Mouse (Mus musculus) cerebellum, adult 9-10 months (tissue): ENCODE results near the gene Ifi203.
"Not testable (repeated sequence)": the region's sequence is repeated elsewhere in the genome, so short reads cannot be mapped to it uniquely, and the experiment has no call there.

Experiments
- DNase-seq: peaks from one replicate; pipeline ENCODE4 v3.0.0; 2022

Ifi203 gene

GRCm38 (mm10) chr1:173887026-173887787 lies 55.3 kb downstream of the Ifi203 start:
- not testable (repeated sequence) for DNase-seq

DNA sequence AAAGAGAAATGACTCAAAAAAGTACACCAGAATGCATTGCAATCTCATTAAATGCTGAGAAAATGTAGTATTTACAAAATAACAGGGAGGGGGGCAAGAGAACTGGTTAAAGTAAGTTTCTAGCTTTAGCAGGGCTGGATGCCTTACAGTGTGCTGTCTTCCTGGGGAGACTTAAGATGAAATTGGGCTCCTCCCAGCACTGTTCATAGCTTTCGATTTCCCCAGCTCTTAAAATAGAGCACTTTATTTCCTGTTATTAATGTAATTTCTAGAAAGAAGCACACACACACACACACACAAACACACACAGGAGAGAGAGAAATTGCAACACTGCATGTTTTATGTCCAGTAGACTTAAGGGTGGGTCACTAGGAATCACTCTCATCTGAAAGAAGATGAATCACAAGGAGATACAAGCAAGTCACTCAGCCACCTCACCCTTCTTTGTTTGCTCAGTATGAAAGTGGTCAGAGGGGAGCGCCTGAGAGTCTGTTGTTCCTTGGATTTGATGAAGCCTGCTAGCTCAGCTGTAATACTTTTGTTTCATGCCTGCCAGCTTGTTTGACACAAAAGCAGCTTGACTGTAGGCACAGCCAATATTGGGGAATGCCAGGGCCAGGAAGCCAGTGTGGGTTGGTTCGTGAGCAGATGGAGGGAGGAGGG lies 62.3 kb downstream of the Ifi203 start:
- DNase-seq = not testable (repeated sequence)

- DNase-seq = not testable (repeated sequence)
Observed at GRCm38 (mm10) chr1:173879225-173879987, 63.1 kb downstream of the Ifi203 start.

DNA sequence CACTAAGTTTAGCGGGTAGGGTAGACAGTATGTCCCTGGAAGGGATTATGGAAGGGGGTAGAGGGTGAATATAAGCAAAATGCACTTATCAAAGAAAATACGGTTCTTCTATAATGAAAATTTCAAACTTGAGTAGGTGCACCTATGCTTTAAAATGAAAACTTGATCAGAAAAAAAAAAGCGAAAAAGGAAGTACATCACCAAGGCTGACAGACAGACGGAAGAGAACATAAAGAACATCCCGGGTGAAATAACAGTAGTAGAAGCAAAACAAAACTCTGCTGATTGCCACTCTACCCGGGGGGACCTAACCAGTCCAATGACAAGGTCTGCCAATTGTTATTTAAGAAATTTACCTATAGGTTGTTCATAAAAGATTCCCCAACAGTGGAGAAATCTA lies 64.2 kb downstream of the Ifi203 start:
- not testable (repeated sequence) for DNase-seq

GRCm38 (mm10) chr1:173877125-173877524 lies 65.3 kb downstream of the Ifi203 start:
- not testable (repeated sequence) for DNase-seq
